In the genomic region with DNA sequence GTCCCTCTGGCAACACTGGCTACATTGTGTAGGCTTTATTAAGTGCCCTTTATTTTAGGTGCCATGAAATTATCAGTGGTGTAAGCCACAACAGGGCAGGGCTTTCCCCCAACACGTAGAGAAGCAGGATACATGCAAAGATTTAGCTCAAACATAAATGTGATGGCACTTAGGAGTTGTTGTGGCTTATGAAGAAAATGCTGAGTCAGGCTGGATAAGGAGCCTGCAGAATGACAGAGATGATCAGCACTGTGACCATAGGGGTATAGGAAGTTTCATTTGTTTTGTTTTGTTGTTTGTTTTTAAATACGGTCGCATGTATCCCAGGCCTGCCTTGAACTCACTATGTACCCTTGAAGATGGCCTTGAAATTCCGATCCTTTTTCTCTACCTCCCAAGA, we compare ENCODE assay signal across 20 mouse cellular contexts.
A peak's percentile ranks its signal among the peaks of the same experiment; 100 is the strongest.
DNase-seq lines count a peak whose midpoint lies in the region; ATAC-seq and TF ChIP-seq lines count a peak whose summit lies in the region.
"Had no signal": no experiment of that assay in that cellular context is flagged by ENCODE, and none has a peak within 500 bp of the region (broad histone marks: within the 10 kb centered on the region; RNA-seq: fewer than 3 reads in every experiment).

No protein-coding gene starts in this region.

- no peak for TF ChIP-seq EP300 in MEL (IDR thresholded peaks at IDR 0.05; ENCODE audit: low read depth in 1 of 2, low read length in 2 of 2)

- intact Hi-C loops in gastrocnemius, postnatal 14 days (cut with DNase I; ENCODE audit: low total_unique reads): no loop called here

- TF ChIP-seq POLR2A in MEL (IDR thresholded peaks at IDR 0.05; ENCODE audit: control insufficient read depth in 1 of 2, insufficient read depth in 1 of 2, low read depth in 1 of 2, low read length in 2 of 2, poor library complexity in 1 of 2): no peak

- no peaks in the 10 kb centered on the region for H3K79me2 ChIP-seq in MEL (ENCODE audit: control insufficient read depth, insufficient read depth, low read length, poor library complexity)

- peak overlapping the region; percentile 83; the same call in 1 of the 2 replicates for H3K27ac ChIP-seq in hindbrain, embryonic 13.5 days
- H3K27ac ChIP-seq in hindbrain, embryonic 16.5 days (ENCODE audit: low read depth, low read length): no peak overlapping the region
- H3K27ac ChIP-seq in MEL (ENCODE audit: control insufficient read depth, low read depth, low read length): no peak overlapping the region
- H3K27ac ChIP-seq: hindbrain, embryonic 10.5 days had no signal

- peaks cover 72% of the 10 kb centered on the region for H3K36me3 ChIP-seq in hindbrain, embryonic 13.5 days
- H3K36me3 ChIP-seq in hindbrain, embryonic 16.5 days (ENCODE audit: control insufficient read depth, insufficient read depth, low read length): peaks cover 9% of the 10 kb centered on the region
- peaks cover 3% of the 10 kb centered on the region for H3K36me3 ChIP-seq in megakaryocyte, embryonic 14.5 days (replicated peaks; ENCODE audit: low read length)
- no peaks in the 10 kb centered on the region for H3K36me3 ChIP-seq in MEL (ENCODE audit: control insufficient read depth in 1 of 2, insufficient read depth in 2 of 2, low read length in 2 of 2)

- no peaks in the 10 kb centered on the region for H3K9me3 ChIP-seq in hindbrain, embryonic 13.5 days
- no peaks in the 10 kb centered on the region for H3K9me3 ChIP-seq in hindbrain, embryonic 16.5 days (ENCODE audit: control insufficient read depth, low read length)
- no peaks in the 10 kb centered on the region for H3K9me3 ChIP-seq in megakaryocyte, embryonic 14.5 days
- H3K9me3 ChIP-seq in MEL (replicated peaks; ENCODE audit: insufficient read depth, low read length): no peaks in the 10 kb centered on the region
- H3K9me3 ChIP-seq: embryonic facial prominence, embryonic 12.5 days; embryonic facial prominence, embryonic 15.5 days; hindbrain, embryonic 10.5 days had no signal

- 93% methylated on average over 4 of the region's 4 CpGs for WGBS in hindbrain, embryonic 13.5 days
- 89% methylated on average over 4 of the region's 4 CpGs for WGBS in hindbrain, embryonic 16.5 days

- H3K4me2 ChIP-seq in hindbrain, embryonic 13.5 days: no peak overlapping the region
- no peak overlapping the region for H3K4me2 ChIP-seq in hindbrain, embryonic 16.5 days (ENCODE audit: low read length)
- H3K4me2 ChIP-seq: embryonic facial prominence, embryonic 12.5 days; embryonic facial prominence, embryonic 15.5 days; heart, embryonic 11.5 days; hindbrain, embryonic 14.5 days had no signal

- TF ChIP-seq RAD21 in MEL (IDR thresholded peaks at IDR 0.05; ENCODE audit: low read depth, low read length): no peak

- ATAC-seq in hindbrain, embryonic 13.5 days (ENCODE audit: low FRiP score): no peak
- ATAC-seq in hindbrain, embryonic 16.5 days: no peak
- ATAC-seq in megakaryocyte, adult 5-6 weeks (ENCODE audit: poor library complexity, severe bottlenecking): no peak
- ATAC-seq: activated CD4-positive, CD25-positive, alpha-beta regulatory T cell, adult 4 months had no signal

- no peak for DNase-seq in MEL (ENCODE audit: low read depth, low spot score)
- DNase-seq in gastrocnemius, postnatal 14 days: no peak
- DNase-seq in spleen, adult 12 weeks (ENCODE audit: low spot score): no peak
- DNase-seq: adrenal gland, adult 8-10 months; adrenal gland, postnatal 25 days; cerebellum, adult 18-20 months; cerebellum, adult 9-10 months; cerebellum, postnatal 14 days; gastrocnemius, postnatal 36 days; heart, adult 11 months had no signal

- no peak overlapping the region for H3K4me3 ChIP-seq in hindbrain, embryonic 13.5 days
- H3K4me3 ChIP-seq in hindbrain, embryonic 16.5 days (ENCODE audit: low read length): no peak overlapping the region
- peak overlapping the region; percentile 19 for H3K4me3 ChIP-seq in megakaryocyte, embryonic 14.5 days (replicated peaks)
- H3K4me3 ChIP-seq in MEL (ENCODE audit: control insufficient read depth in 1 of 2, insufficient read depth in 1 of 2, low read depth in 2 of 2, low read length in 2 of 2): no peak overlapping the region
- H3K4me3 ChIP-seq: embryonic facial prominence, embryonic 12.5 days; embryonic facial prominence, embryonic 15.5 days; hindbrain, embryonic 10.5 days had no signal

- TF ChIP-seq CTCF in MEL (IDR thresholded peaks at IDR 0.05 in 2 of 3, conservative IDR thresholded peaks at IDR 0.05 in 1 of 3; ENCODE audit: control insufficient read depth in 1 of 3, insufficient read depth in 1 of 3, low read depth in 2 of 3, low read length in 3 of 3, poor library complexity in 1 of 3, severe bottlenecking in 1 of 3): no peak

- H3K4me1 ChIP-seq in hindbrain, embryonic 13.5 days (replicated peaks): peaks cover 21% of the 10 kb centered on the region
- no peaks in the 10 kb centered on the region; the same call in 1 of the 2 replicates for H3K4me1 ChIP-seq in hindbrain, embryonic 16.5 days (ENCODE audit: control insufficient read depth, insufficient read depth, low read depth, low read length)
- H3K4me1 ChIP-seq in megakaryocyte, embryonic 14.5 days: peaks cover 37% of the 10 kb centered on the region
- no peaks in the 10 kb centered on the region for H3K4me1 ChIP-seq in MEL (ENCODE audit: control insufficient read depth in 1 of 2, insufficient read depth in 2 of 2, low read length in 2 of 2)
- H3K4me1 ChIP-seq: embryonic facial prominence, embryonic 12.5 days; hindbrain, embryonic 10.5 days had no signal

- no peaks in the 10 kb centered on the region for H3K27me3 ChIP-seq in hindbrain, embryonic 13.5 days
- H3K27me3 ChIP-seq in hindbrain, embryonic 16.5 days (replicated peaks; ENCODE audit: control insufficient read depth, insufficient read depth, low read length): no peaks in the 10 kb centered on the region
- peaks cover 41% of the 10 kb centered on the region for H3K27me3 ChIP-seq in megakaryocyte, embryonic 14.5 days (replicated peaks)
- H3K27me3 ChIP-seq in MEL (ENCODE audit: control insufficient read depth in 1 of 2, insufficient read depth in 2 of 2, low read length in 2 of 2): peaks cover 0 to 3% of the 10 kb centered on the region in 2 experiments; a peak in 2 of 4 replicates
- H3K27me3 ChIP-seq: embryonic facial prominence, embryonic 12.5 days; embryonic facial prominence, embryonic 15.5 days had no signal

- no peak overlapping the region for H3K9ac ChIP-seq in hindbrain, embryonic 13.5 days
- no peak overlapping the region for H3K9ac ChIP-seq in hindbrain, embryonic 16.5 days (ENCODE audit: low read depth, low read length)
- H3K9ac ChIP-seq in MEL (ENCODE audit: control insufficient read depth, low read depth, low read length, poor library complexity, severe bottlenecking): no peak overlapping the region
- H3K9ac ChIP-seq: embryonic facial prominence, embryonic 12.5 days; embryonic facial prominence, embryonic 15.5 days; hindbrain, embryonic 14.5 days had no signal

TF ChIP-seq in MEL, 35 proteins besides CTCF, POLR2A, EP300 and RAD21:
- TF ChIP-seq MAFK (IDR thresholded peaks at IDR 0.05; ENCODE audit: borderline replicate concordance, low read depth, low read length) (peak; percentile 67), NRF1 (IDR thresholded peaks at IDR 0.05; ENCODE audit: insufficient read depth, low read depth, low read length, poor library complexity, severe bottlenecking) (no peak)
